Mouse (Mus musculus): ENCODE measurements around the gene Dync1i1. TPM values are rescaled to one million over a fixed set of nuclear protein-coding genes. Genes with fewer than 3 reads are reported as not detected.

Gene Dync1i1
- polyA plus RNA-seq, 1 experiment: 0.20 TPM

GRCm38 (mm10) chr6:6053946-6054345, 328.5 kb downstream of the Dync1i1 start:
- no peak for DNase-seq
- H3K4me1 ChIP-seq (ENCODE audit: control insufficient read depth, insufficient read depth, low read length): no peaks in the 10 kb centered on the region
- TF ChIP-seq POLR2A (IDR thresholded peaks at IDR 0.05; ENCODE audit: borderline replicate concordance, extremely low read depth, low read depth, low read length) (no peak), CTCF (IDR thresholded peaks at IDR 0.05; ENCODE audit: insufficient read depth, low read length) (no peak)
- WGBS: 83% methylated on average over 3 of the region's 3 CpGs
- H3K4me3 ChIP-seq (replicated peaks; ENCODE audit: extremely low read depth, low read depth, low read length): no peak overlapping the region

GRCm38 (mm10) chr6:6058548-6058947, 333.1 kb downstream of the Dync1i1 start:
- no peak for DNase-seq
- 78% methylated on average over 3 of the region's 3 CpGs for WGBS
- no peak for TF ChIP-seq POLR2A (IDR thresholded peaks at IDR 0.05; ENCODE audit: borderline replicate concordance, extremely low read depth, low read depth, low read length)
- no peak for TF ChIP-seq CTCF (IDR thresholded peaks at IDR 0.05; ENCODE audit: insufficient read depth, low read length)
- H3K4me1 ChIP-seq (ENCODE audit: control insufficient read depth, insufficient read depth, low read length): no peaks in the 10 kb centered on the region
- no peak overlapping the region for H3K4me3 ChIP-seq (replicated peaks; ENCODE audit: extremely low read depth, low read depth, low read length)

DNA sequence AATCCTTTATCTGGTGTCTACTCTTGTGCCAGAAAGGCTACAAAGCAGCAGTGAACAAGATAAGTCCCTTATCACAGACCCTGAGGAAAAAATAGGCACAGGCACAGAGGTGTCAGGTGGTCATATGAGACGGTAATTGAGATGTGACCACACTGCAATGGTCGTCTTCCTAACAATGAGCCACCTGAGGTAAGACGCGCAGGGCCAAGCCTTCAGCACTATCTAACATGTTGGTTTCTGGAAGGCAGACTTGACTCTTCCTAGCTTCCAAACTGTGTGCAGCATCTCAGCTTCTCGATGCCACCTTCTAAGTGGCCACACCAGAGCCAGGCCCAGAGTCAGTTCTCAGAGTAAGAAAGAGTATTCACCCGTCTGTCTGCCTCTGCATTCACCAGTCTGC, 341.8 kb downstream of the Dync1i1 start:
- TF ChIP-seq POLR2A (IDR thresholded peaks at IDR 0.05; ENCODE audit: borderline replicate concordance, extremely low read depth, low read depth, low read length) (no peak), CTCF (IDR thresholded peaks at IDR 0.05; ENCODE audit: insufficient read depth, low read length) (no peak)
- no peak for DNase-seq
- Histone ChIP-seq H3K4me1 (ENCODE audit: control insufficient read depth, insufficient read depth, low read length) (no peaks in the 10 kb centered on the region), H3K4me3 (replicated peaks; ENCODE audit: extremely low read depth, low read depth, low read length) (no peak overlapping the region)
- 88% methylated on average over 6 of the region's 6 CpGs for WGBS

DNA sequence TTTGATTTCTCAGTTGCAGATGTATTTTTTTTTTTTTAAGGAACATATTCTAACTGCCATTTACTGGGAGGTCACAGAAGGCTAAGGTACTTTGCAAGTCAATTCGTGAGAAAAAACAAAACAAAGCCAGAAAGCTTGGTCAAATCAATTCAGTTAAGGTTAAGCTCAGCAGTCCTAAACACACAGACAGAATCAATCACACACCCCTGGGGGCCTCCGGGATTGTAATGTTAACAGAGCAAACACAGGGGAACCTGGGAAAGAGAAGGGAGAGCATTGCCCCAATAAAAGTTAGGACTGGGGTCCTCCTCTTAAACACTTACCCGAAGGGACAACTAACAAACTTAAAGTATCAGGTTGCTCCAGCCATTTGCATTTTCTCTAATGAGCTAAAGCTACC, 344.6 kb downstream of the Dync1i1 start:
- Histone ChIP-seq H3K4me1 (ENCODE audit: control insufficient read depth, insufficient read depth, low read length) (no peaks in the 10 kb centered on the region), H3K4me3 (replicated peaks; ENCODE audit: extremely low read depth, low read depth, low read length) (no peak overlapping the region)
- no peak for DNase-seq
- no peak for TF ChIP-seq POLR2A (IDR thresholded peaks at IDR 0.05; ENCODE audit: borderline replicate concordance, extremely low read depth, low read depth, low read length)
- TF ChIP-seq CTCF (IDR thresholded peaks at IDR 0.05; ENCODE audit: insufficient read depth, low read length): no peak
- WGBS: 38% methylated on average over 3 of the region's 3 CpGs

- H3K4me3 ChIP-seq (replicated peaks; ENCODE audit: extremely low read depth, low read depth, low read length): no peak overlapping the region
- no peak for DNase-seq
- WGBS: 69% methylated on average over 7 of the region's 7 CpGs
- H3K4me1 ChIP-seq (ENCODE audit: control insufficient read depth, insufficient read depth, low read length): no peaks in the 10 kb centered on the region
- TF ChIP-seq POLR2A (IDR thresholded peaks at IDR 0.05; ENCODE audit: borderline replicate concordance, extremely low read depth, low read depth, low read length) (no peak), CTCF (IDR thresholded peaks at IDR 0.05; ENCODE audit: insufficient read depth, low read length) (no peak)
Measured at GRCm38 (mm10) chr6:6071038-6071437, 345.6 kb downstream of the Dync1i1 start.

GRCm38 (mm10) chr6:6075940-6076447, 350.6 kb downstream of the Dync1i1 start:
- Histone ChIP-seq H3K4me3 (replicated peaks; ENCODE audit: extremely low read depth, low read depth, low read length) (no peak overlapping the region), H3K4me1 (ENCODE audit: control insufficient read depth, insufficient read depth, low read length) (no peaks in the 10 kb centered on the region)
- no peak for DNase-seq
- TF ChIP-seq CTCF (IDR thresholded peaks at IDR 0.05; ENCODE audit: insufficient read depth, low read length) (no peak), POLR2A (IDR thresholded peaks at IDR 0.05; ENCODE audit: borderline replicate concordance, extremely low read depth, low read depth, low read length) (no peak)
- 92% methylated on average over 7 of the region's 7 CpGs for WGBS

DNA sequence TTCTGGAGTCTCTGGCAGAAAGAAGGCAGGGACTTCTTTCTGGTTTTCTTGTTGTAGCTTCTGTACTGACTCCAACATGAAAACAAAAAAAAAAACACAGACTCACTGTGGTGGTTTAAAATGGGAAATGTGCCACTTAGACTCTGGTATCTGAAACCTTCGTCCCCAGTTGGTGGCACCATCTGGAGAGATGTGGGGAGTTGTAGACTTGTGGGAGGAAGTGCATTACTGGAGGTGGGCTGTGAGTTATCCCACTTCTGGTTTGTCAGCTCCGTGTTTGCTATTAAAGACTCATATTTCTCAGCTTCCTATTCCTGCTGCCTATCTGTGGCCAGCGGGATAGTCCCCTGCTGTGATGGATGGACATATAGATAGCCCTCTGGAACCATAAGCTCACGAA, 351.8 kb downstream of the Dync1i1 start:
- 66% methylated on average over 4 of the region's 4 CpGs for WGBS
- no peak overlapping the region for H3K4me3 ChIP-seq (replicated peaks; ENCODE audit: extremely low read depth, low read depth, low read length)
- TF ChIP-seq CTCF (IDR thresholded peaks at IDR 0.05; ENCODE audit: insufficient read depth, low read length) (no peak), POLR2A (IDR thresholded peaks at IDR 0.05; ENCODE audit: borderline replicate concordance, extremely low read depth, low read depth, low read length) (no peak)
- H3K4me1 ChIP-seq (ENCODE audit: control insufficient read depth, insufficient read depth, low read length): no peaks in the 10 kb centered on the region
- no peak for DNase-seq

Other genes starting within 250 kb of the Dync1i1 start
- gene Pdk4, start 229.3 kb upstream of the Dync1i1 start, polyA plus RNA-seq (2012; rRNA removed): 18.0 and 36.6 TPM in 2 replicates

All from lung, adult 2 months (tissue).